ENCODE assay signal across 8 mouse cellular contexts in the genomic region with DNA sequence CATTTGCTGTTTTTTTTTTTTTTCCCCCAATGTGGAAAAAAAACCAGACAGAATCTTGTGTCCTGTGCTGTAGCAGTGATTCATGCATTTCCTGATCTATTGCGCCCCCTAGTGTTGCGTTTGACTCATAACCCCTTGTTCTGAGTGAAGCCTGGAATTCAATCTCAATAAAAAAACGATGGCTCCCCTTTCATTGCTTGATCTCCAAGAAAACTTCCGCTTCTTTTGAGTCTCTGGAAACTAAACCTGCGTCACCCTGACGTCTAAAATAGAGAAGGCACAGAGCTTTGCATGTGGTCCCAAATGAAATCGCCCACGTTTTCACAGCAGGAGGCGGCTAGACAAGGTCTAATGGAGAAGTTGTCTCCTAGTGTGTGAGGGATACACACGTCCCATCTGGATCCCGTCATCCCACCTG. TPM values are rescaled to one million over a fixed set of nuclear protein-coding genes. Genes with fewer than 3 reads are reported as not detected.
DNase-seq lines count a peak whose midpoint lies in the region; ATAC-seq and TF ChIP-seq lines count a peak whose summit lies in the region.

No protein-coding gene starts in this region.

- 10% methylated on average over 11 of the region's 11 CpGs for whole genome bisulfite sequencing in heart, embryonic 13.5 days
- 12% methylated on average over 11 of the region's 11 CpGs for WGBS in lung, embryonic 14.5 days

- no peaks in the 10 kb centered on the region for H3K36me3 ChIP-seq in heart, embryonic 13.5 days
- no peaks in the 10 kb centered on the region for H3K36me3 ChIP-seq in lung, embryonic 14.5 days (ENCODE audit: insufficient read depth)

- TF ChIP-seq CTCF in lung, embryonic 14.5 days (IDR thresholded peaks at IDR 0.05; ENCODE audit: low read depth): peak; percentile 83

- H3K4me1 ChIP-seq in heart, embryonic 13.5 days: peaks cover 10% of the 10 kb centered on the region
- 0 out of 2 replicates have a peak, but pooled peaks cover 3% of the 10 kb centered on the region for H3K4me1 ChIP-seq in lung, embryonic 14.5 days (ENCODE audit: insufficient read depth)

- peak; percentile 60 for ATAC-seq in CD4-positive, CD25-positive, alpha-beta regulatory T cell, adult 4 months
- no peak for ATAC-seq in heart, embryonic 13.5 days (ENCODE audit: extremely low read depth, insufficient number of reproducible peaks, low FRiP score, low TSS enrichment)
- ATAC-seq in lung, embryonic 14.5 days (ENCODE audit: insufficient read depth): no peak

- H3K9ac ChIP-seq in heart, embryonic 13.5 days: no peak overlapping the region
- H3K9ac ChIP-seq in lung, embryonic 14.5 days: no peak overlapping the region

- DNase-seq in Muller cell, postnatal 12 days (ENCODE audit: inconsistent ontology term): peak; percentile 38
- DNase-seq in embryo, embryonic 10 days (ENCODE audit: low spot score): peak; percentile 88
- DNase-seq in layer of hippocampus, adult 8-10 months (ENCODE audit: low spot score in 2 of 2): peak; percentile 56 to 62
- peak; percentile 89 for DNase-seq in lung, embryonic 14.5 days
- peak; percentile 83 to 84 for DNase-seq in right cerebral cortex, adult 2 months (ENCODE audit: low spot score in 2 of 2)
- no peak for DNase-seq in urinary bladder, adult 18-20 months (ENCODE audit: low spot score in 2 of 2)

- H3K27ac ChIP-seq in heart, embryonic 13.5 days (replicated peaks): no peak overlapping the region
- H3K27ac ChIP-seq in lung, embryonic 14.5 days (ENCODE audit: low read depth): no peak overlapping the region

- no peaks in the 10 kb centered on the region for H3K9me3 ChIP-seq in heart, embryonic 13.5 days
- H3K9me3 ChIP-seq in lung, embryonic 14.5 days (ENCODE audit: low read depth, low read length): no peaks in the 10 kb centered on the region; the same call in 1 of the 2 replicates

- H3K4me2 ChIP-seq in heart, embryonic 13.5 days: peak overlapping the region; percentile 70
- peak overlapping the region; percentile 57 for H3K4me2 ChIP-seq in lung, embryonic 14.5 days

- peak overlapping the region; percentile 37 for H3K4me3 ChIP-seq in heart, embryonic 13.5 days
- H3K4me3 ChIP-seq in lung, embryonic 14.5 days (ENCODE audit: low read depth, low read length): no peak overlapping the region

- peaks cover 7% of the 10 kb centered on the region; the same call in 1 of the 2 replicates for H3K27me3 ChIP-seq in heart, embryonic 13.5 days (replicated peaks)
- no peaks in the 10 kb centered on the region for H3K27me3 ChIP-seq in lung, embryonic 14.5 days (ENCODE audit: insufficient read depth, low read length)

RNA-seq across cellular contexts. Expression of a gene that starts 15.3 kb away (rescaled TPM):
- 100 to 1,000 TPM; 152 to 193 TPM for polyA plus RNA-seq in CD4-positive, CD25-positive, alpha-beta regulatory T cell, adult 4 months (2017; shearing (Covaris generic))
- 11.9 and 12.4 TPM in 2 replicates for polyA plus RNA-seq in heart, embryonic 13.5 days (2015; fragmentation: Nextera tagmentation; extraction: Ambion mirVana)
- total RNA-seq in layer of hippocampus, adult 8-10 months (2022): 10 to 100 TPM; 24.6 to 30.9 (median 28.9) TPM
- polyA plus RNA-seq in lung, embryonic 14.5 days (2014; fragmentation: Nextera tagmentation; extraction: Ambion mirVana): 15.0 and 15.1 TPM in 2 replicates

Comparison
In these comparisons a context has a peak if more than half of its experiments do, and no peak if none do; other contexts are left out.
1. DNase-seq: peak in Muller cell, postnatal 12 days (single experiment), embryo, embryonic 10 days (single experiment), layer of hippocampus, adult 8-10 months (2 of 2), lung, embryonic 14.5 days (single experiment) and right cerebral cortex, adult 2 months (2 of 2); none in urinary bladder, adult 18-20 months (0 of 2).